Mouse (Mus musculus): ENCODE measurements around the gene Nanos2. TPM values are rescaled to one million over a fixed set of nuclear protein-coding genes. Genes with fewer than 3 reads are reported as not detected.

The Nanos2 gene
- not detected in 2 replicates for polyA plus RNA-seq (2015; fragmentation: Nextera tagmentation; extraction: Ambion mirVana)

DNA sequence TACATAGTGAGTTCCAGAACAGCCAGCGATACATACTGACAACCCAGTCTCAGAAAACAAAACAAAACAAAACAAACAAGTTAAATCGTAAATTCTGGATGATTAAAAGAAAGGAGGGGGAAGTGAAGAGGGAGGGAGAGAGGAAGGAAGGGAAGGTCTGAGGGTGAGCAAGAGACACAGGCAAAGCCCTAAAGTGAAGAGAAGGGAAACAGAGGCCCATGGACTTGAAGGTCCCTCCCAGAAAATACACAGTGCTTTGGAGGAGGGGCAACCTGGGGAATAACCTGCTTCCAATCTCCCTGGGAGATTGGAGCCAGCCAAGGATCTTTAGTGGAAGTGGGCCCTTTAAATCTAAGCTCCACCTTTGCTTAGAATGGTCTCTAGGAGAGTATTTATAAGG lies at the start of gene Nanos2:
Nanos2 (plus strand) TSS at position 301 of the 400 bp plus-strand sequence.
- H3K27ac ChIP-seq (ENCODE audit: low read length): no peak within 1 kb of the TSS
- no peaks in the 10 kb centered on the region for H3K36me3 ChIP-seq (ENCODE audit: control insufficient read depth, insufficient read depth, low read length)
- H3K4me3 ChIP-seq (ENCODE audit: low read length): no peak within 1 kb of the TSS
- H3K9me3 ChIP-seq (ENCODE audit: control insufficient read depth, low read length): no peaks in the 10 kb centered on the region
- H3K27me3 ChIP-seq (ENCODE audit: control insufficient read depth, insufficient read depth, low read depth, low read length): peaks cover 7% of the 10 kb centered on the region
- H3K4me1 ChIP-seq (replicated peaks; ENCODE audit: control insufficient read depth, insufficient read depth, low read length): peaks cover 16% of the 10 kb centered on the region
- H3K9ac ChIP-seq (ENCODE audit: low read length): no peak within 1 kb of the TSS
- ATAC-seq (ENCODE audit: low read depth): no peak
- H3K4me2 ChIP-seq (ENCODE audit: low read depth, low read length): no peak within 1 kb of the TSS
- 62% methylated on average over 2 of the region's 2 CpGs for WGBS

- H3K27me3 ChIP-seq (ENCODE audit: control insufficient read depth, insufficient read depth, low read depth, low read length): no peaks in the 10 kb centered on the region
- whole genome bisulfite sequencing: 60% methylated on average over 1 of the region's 1 CpGs
- no peak overlapping the region for H3K4me3 ChIP-seq (ENCODE audit: low read length)
- H3K4me2 ChIP-seq (ENCODE audit: low read depth, low read length): no peak overlapping the region
- H3K27ac ChIP-seq (ENCODE audit: low read length): no peak overlapping the region
- ATAC-seq (ENCODE audit: low read depth): no peak
- H3K9ac ChIP-seq (ENCODE audit: low read length): no peak overlapping the region
- H3K36me3 ChIP-seq (ENCODE audit: control insufficient read depth, insufficient read depth, low read length): no peaks in the 10 kb centered on the region
- H3K9me3 ChIP-seq (ENCODE audit: control insufficient read depth, low read length): no peaks in the 10 kb centered on the region
- no peaks in the 10 kb centered on the region for H3K4me1 ChIP-seq (replicated peaks; ENCODE audit: control insufficient read depth, insufficient read depth, low read length)
These were observed 44.8 kb upstream of the Nanos2 start for GRCm38 (mm10) chr7:18942376-18942775.

DNA sequence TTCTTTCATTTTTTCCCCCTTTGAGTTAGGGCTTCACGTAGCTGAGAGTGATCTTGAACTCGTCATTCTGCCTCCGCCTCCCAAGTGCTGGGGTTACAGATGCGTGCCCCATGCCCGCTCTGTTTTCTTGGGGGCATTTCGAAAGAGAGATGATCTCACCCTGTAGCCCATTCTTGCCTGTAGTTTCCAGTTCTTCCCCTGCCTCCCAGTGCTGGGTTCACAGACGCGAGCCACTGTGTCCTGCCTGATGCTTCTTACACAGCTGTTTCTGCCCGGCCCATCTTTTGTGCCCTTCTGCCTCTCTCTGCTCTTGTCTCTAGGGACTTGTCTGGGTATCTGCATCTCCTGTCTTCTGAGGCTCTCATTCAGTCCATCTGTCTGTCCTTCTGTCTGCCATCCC lies 44.4 kb upstream of the Nanos2 start:
- Histone ChIP-seq H3K9me3 (ENCODE audit: control insufficient read depth, low read length) (no peaks in the 10 kb centered on the region), H3K27me3 (ENCODE audit: control insufficient read depth, insufficient read depth, low read depth, low read length) (no peaks in the 10 kb centered on the region), H3K9ac (ENCODE audit: low read length) (no peak overlapping the region), H3K4me3 (ENCODE audit: low read length) (no peak overlapping the region), H3K4me2 (ENCODE audit: low read depth, low read length) (no peak overlapping the region), H3K36me3 (ENCODE audit: control insufficient read depth, insufficient read depth, low read length) (no peaks in the 10 kb centered on the region), H3K27ac (ENCODE audit: low read length) (no peak overlapping the region), H3K4me1 (replicated peaks; ENCODE audit: control insufficient read depth, insufficient read depth, low read length) (no peaks in the 10 kb centered on the region)
- WGBS: 52% methylated on average over 9 of the region's 9 CpGs
- no peak for ATAC-seq (ENCODE audit: low read depth)

GRCm38 (mm10) chr7:18948151-18948550 lies 39.0 kb upstream of the Nanos2 start:
- H3K4me3 ChIP-seq (ENCODE audit: low read length): no peak overlapping the region
- peak; percentile 90 for ATAC-seq (ENCODE audit: low read depth)

GRCm38 (mm10) chr7:18949781-18950522 lies 37.2 kb upstream of the Nanos2 start:
- WGBS: 25% methylated on average over 12 of the region's 12 CpGs
- no peaks in the 10 kb centered on the region; the same call in 1 of the 2 replicates for H3K27me3 ChIP-seq (ENCODE audit: control insufficient read depth, insufficient read depth, low read depth, low read length)
- no peak overlapping the region for H3K4me2 ChIP-seq (ENCODE audit: low read depth, low read length)
- no peaks in the 10 kb centered on the region for H3K4me1 ChIP-seq (replicated peaks; ENCODE audit: control insufficient read depth, insufficient read depth, low read length)
- ATAC-seq (ENCODE audit: low read depth): no peak
- no peak overlapping the region for H3K4me3 ChIP-seq (ENCODE audit: low read length)
- H3K9ac ChIP-seq (ENCODE audit: low read length): no peak overlapping the region
- no peaks in the 10 kb centered on the region for H3K36me3 ChIP-seq (ENCODE audit: control insufficient read depth, insufficient read depth, low read length)
- H3K9me3 ChIP-seq (ENCODE audit: control insufficient read depth, low read length): no peaks in the 10 kb centered on the region
- no peak overlapping the region for H3K27ac ChIP-seq (ENCODE audit: low read length)

More at GRCm38 (mm10) chr7:18948151-18948550, 39.0 kb upstream of the Nanos2 start:
- Histone ChIP-seq H3K27me3 (ENCODE audit: control insufficient read depth, insufficient read depth, low read depth, low read length) (no peaks in the 10 kb centered on the region; the same call in 1 of the 2 replicates), H3K9me3 (ENCODE audit: control insufficient read depth, low read length) (no peaks in the 10 kb centered on the region), H3K27ac (ENCODE audit: low read length) (peak overlapping the region; percentile 59), H3K4me1 (replicated peaks; ENCODE audit: control insufficient read depth, insufficient read depth, low read length) (no peaks in the 10 kb centered on the region), H3K9ac (ENCODE audit: low read length) (no peak overlapping the region), H3K36me3 (ENCODE audit: control insufficient read depth, insufficient read depth, low read length) (no peaks in the 10 kb centered on the region), H3K4me2 (ENCODE audit: low read depth, low read length) (no peak overlapping the region)
- WGBS: 61% methylated on average over 6 of the region's 6 CpGs

- Histone ChIP-seq H3K27me3 (ENCODE audit: control insufficient read depth, insufficient read depth, low read depth, low read length) (no peaks in the 10 kb centered on the region; the same call in 1 of the 2 replicates), H3K4me1 (replicated peaks; ENCODE audit: control insufficient read depth, insufficient read depth, low read length) (no peaks in the 10 kb centered on the region), H3K27ac (ENCODE audit: low read length) (no peak overlapping the region), H3K4me2 (ENCODE audit: low read depth, low read length) (no peak overlapping the region), H3K4me3 (ENCODE audit: low read length) (no peak overlapping the region), H3K9me3 (ENCODE audit: control insufficient read depth, low read length) (no peaks in the 10 kb centered on the region), H3K36me3 (ENCODE audit: control insufficient read depth, insufficient read depth, low read length) (no peaks in the 10 kb centered on the region), H3K9ac (ENCODE audit: low read length) (no peak overlapping the region)
- no peak for ATAC-seq (ENCODE audit: low read depth)
- WGBS: 26% methylated on average over 18 of the region's 18 CpGs
These were observed 36.5 kb upstream of the Nanos2 start for GRCm38 (mm10) chr7:18950523-18951315.

- peaks cover 2% of the 10 kb centered on the region for H3K27me3 ChIP-seq (ENCODE audit: control insufficient read depth, insufficient read depth, low read depth, low read length)
- H3K4me2 ChIP-seq (ENCODE audit: low read depth, low read length): no peak overlapping the region
- H3K4me3 ChIP-seq (ENCODE audit: low read length): no peak overlapping the region
- H3K4me1 ChIP-seq (replicated peaks; ENCODE audit: control insufficient read depth, insufficient read depth, low read length): no peaks in the 10 kb centered on the region
- H3K9ac ChIP-seq (ENCODE audit: low read length): no peak overlapping the region
- no peak overlapping the region for H3K27ac ChIP-seq (ENCODE audit: low read length)
- no peaks in the 10 kb centered on the region for H3K36me3 ChIP-seq (ENCODE audit: control insufficient read depth, insufficient read depth, low read length)
- WGBS: 19% methylated on average over 15 of the region's 15 CpGs
- H3K9me3 ChIP-seq (ENCODE audit: control insufficient read depth, low read length): no peaks in the 10 kb centered on the region
- no peak for ATAC-seq (ENCODE audit: low read depth)
These were observed 35.8 kb upstream of the Nanos2 start for GRCm38 (mm10) chr7:18951397-18951796.

DNA sequence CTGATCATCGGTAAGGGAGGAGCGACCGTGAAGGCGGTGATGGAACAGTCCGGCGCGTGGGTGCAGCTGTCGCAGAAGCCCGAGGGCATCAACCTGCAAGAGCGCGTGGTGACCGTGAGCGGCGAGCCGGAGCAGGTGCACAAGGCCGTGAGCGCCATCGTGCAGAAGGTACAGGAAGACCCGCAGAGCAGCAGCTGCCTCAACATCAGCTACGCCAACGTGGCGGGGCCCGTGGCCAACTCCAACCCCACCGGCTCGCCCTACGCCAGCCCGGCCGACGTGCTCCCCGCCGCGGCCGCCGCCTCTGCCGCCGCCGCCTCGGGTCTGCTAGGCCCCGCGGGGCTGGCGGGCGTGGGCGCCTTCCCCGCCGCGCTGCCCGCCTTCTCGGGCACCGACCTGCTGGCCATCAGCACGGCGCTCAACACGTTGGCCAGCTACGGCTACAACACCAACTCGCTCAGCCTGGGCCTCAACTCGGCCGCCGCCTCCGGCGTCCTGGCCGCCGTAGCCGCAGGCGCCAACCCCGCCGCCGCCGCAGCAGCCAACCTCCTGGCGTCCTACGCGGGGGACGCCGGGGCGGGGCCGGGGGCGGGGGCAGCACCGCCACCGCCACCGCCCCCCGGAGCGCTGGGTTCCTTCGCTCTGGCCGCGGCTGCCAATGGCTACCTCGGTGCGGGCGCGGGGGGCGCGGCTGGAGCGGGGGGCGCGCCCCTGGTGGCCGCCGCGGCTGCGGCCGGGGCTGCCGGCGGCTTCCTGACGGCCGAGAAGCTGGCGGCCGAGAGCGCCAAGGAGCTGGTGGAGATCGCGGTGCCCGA lies 29.4 kb upstream of the Nanos2 start:
- peak overlapping the region; percentile 64 for H3K4me3 ChIP-seq (ENCODE audit: low read length)
- under 1% methylated on average over 73 of the region's 107 CpGs for WGBS
- peak; percentile 91 for ATAC-seq (ENCODE audit: low read depth)
- H3K9ac ChIP-seq (ENCODE audit: low read length): peak overlapping the region; percentile 72
- H3K4me2 ChIP-seq (ENCODE audit: low read depth, low read length): peak overlapping the region; percentile 93
- H3K27me3 ChIP-seq (ENCODE audit: control insufficient read depth, insufficient read depth, low read depth, low read length): peaks cover 38% of the 10 kb centered on the region
- H3K36me3 ChIP-seq (ENCODE audit: control insufficient read depth, insufficient read depth, low read length): no peaks in the 10 kb centered on the region
- H3K4me1 ChIP-seq (replicated peaks; ENCODE audit: control insufficient read depth, insufficient read depth, low read length): peaks cover 17% of the 10 kb centered on the region
- 0 out of 2 replicates have a peak overlapping the region, but pooled peaks have one; percentile 37 for H3K27ac ChIP-seq (ENCODE audit: low read length)
- no peaks in the 10 kb centered on the region for H3K9me3 ChIP-seq (ENCODE audit: control insufficient read depth, low read length)
